Mouse (Mus musculus) adrenal gland, adult (tissue): ENCODE data around the gene Nr6a1.

Source experiments
- DNase-seq, 2 experiments: peaks; one replicate each; pipeline ENCODE4 v3.0.0; 2022 to 2023; ENCODE audit warnings: low spot score in 1 of 2; ENCODE audit not compliant: inconsistent age in 2 of 2

Gene Nr6a1

DNA sequence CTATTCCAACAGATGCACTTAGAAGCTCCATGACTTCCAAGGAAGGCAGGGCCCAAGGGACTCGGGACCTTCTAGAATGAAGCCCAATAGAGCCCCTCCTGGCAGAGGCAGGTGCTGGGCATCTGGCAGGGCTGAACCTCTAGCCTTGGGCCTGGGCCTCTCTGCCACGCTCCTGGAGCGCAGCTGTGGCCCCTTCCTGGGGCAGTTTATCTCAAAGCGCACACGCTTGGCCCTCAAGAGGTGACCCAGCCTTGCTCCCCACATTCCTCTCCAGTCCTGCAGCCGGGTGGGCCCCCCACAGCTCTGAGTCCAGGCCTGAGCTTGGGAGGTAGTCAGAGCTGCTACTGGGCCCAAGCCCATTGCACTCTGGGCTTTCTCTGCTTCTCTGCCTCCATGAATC lies 208.1 kb downstream of the Nr6a1 start:
- DNase-seq, result peak; percentile 62 to 79

DNA sequence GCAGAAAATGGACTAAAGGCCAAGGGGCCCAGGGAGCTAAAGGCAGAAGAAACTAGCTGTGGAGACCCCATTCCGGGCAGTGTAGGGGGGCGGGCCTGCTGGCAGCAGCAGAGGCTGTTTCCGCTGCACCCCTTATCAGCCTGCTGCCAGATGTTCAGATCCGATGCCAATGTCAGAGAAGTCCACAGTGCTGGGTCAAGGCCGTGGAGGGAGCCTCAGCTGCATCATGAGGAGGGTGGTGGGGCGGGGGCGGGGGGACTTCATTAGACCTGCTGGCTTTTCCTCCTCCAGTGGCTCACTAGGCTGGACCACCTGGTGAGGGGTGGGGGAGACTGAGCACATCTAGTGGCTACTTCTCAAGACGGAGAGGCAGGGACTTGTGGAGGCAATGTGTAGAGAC lies 208.8 kb downstream of the Nr6a1 start:
- DNase-seq, result peak; percentile 82 to 90

DNA sequence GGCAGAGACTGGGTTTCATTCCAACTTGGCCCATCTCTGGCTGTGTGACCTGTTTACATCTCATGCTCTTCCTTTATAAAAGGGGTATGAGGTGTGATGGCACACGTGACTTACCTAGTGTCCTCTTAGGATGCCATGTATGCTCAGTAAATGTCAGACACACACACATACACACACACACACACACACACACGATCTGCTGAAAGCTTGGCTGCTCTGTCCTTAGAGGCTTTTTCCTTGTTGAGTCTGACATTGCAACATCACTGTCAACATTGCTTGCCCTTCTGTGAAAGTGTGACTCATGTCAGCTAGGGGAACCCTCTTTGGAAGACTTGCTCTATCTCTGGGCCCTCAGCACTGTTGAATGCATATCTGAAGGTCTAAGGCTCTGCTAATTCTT lies 210.1 kb downstream of the Nr6a1 start:
- DNase-seq, result peak; percentile 70 to 93

DNA sequence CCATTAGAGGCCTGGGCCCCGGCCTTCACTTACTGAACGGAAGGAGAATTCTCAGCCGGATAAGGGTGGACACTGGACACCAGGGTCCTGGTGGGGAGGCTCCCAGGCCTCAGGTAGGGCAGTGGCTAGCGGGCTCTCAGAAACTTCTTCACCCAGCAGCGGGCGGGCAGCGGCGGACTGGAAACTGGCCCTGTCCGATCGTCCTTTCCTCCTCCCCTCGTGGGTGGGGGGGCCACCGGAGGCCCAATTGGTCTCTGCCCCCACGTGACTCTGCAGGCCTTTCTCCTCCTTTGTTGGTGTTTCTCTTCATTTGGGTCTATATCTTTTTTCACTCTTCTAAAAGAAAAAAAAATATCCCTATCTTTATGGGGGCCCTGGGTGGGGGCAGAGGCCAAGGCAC lies 213.2 kb downstream of the Nr6a1 start, which contains the start of gene Nr5a1:
Gene Nr5a1, minus strand, starts transcription at position 219 of the 400 bp plus-strand sequence.
- peak; percentile 90 to 95 for DNase-seq

DNA sequence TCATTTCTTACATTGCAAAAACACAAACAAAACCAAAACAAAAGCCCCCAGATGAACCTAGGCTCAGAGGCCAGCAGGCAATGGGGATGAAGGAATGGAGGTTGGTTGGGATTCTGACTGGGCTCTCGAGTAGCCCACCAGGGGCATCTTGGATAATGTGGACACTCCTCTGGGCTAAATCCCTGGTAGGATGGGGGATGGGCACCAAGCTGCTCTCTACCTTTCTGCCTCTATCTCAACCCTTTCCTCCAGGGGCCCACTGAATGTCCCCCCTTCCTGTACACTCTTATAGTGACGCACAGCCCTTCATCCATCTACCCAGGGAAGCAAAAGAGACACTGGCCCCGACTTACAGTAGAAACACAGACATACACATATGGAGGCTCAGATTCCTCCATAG lies 213.9 kb downstream of the Nr6a1 start:
- peak in 1 of 2 experiments; percentile 82 for DNase-seq

DNA sequence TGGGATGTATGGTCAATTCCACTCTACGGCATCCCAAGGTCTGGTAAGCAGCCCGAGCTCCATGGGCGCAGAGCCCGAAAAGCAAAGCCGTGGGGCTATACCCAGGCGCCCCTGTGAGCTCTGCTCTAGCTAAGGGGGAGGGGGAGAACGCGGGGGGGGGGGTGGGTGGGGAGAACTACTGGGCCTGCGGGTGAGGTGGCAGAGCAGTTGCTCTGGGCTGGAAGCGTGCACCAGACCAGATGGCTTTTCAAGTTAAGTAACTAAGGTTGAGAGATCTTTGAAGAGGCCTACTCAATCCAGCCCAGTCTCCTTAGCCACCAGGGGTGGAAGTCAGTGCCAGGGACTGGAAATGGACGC lies 214.7 kb downstream of the Nr6a1 start:
- DNase-seq, result peak in 1 of 2 experiments; percentile 85

DNA sequence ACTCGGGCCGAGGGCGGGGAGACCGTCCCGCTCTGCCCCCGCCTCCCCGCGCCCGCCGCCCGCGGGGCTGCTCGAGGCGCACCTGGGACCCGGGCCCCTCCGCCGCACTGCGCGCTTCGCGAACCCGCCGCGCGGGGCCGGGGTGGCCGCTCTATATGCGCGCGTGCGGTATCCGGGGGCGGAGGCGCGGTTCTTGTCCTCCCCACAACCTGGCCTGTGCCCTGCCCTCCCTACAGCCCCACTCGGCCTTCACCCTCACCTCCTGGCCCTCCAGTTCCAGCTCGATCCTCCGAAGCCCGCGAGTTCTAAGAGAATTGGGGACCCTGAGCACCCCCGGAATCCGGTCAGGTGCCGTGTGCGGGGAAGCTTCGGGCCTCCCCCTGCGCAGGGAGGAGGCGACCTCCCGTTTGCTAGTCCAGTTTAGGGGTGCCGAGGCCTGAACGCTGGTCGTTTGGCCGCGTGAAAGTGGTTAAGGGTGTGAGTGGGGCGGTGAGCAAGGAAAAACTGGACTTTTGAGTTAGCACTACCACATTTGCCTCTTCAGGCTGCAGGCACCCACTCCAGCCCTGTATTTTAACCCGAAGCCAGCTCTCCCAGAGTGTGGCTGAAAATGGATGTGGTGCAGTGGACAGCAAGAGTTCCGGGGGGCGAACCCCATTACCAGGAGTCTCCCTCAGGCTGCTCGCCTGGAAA lies 215.3 kb downstream of the Nr6a1 start:
- peak in 1 of 2 experiments; percentile 82 for DNase-seq

DNA sequence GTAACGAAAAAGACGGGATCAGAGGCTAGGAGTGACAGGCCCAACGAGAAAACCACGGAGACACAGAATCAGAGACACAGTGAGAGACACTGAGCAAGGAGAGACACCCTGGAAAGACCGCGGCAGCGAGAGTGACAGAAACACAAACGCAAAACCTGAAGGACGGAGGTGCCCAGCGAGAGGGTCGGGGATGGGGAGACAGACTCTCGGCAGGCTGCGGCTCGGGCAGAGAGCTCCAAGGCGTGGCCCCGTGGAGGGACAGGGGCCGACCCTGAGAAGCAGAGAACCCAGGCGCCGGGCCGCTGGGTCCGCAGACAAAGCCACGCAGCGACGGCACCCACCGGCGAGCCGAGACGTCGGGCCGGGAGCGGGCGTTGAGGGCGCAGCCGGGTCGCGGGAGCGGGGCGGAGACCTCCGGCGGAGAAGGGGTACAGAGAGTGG lies 216.0 kb downstream of the Nr6a1 start:
- peak in 1 of 2 experiments; percentile 79 for DNase-seq

DNA sequence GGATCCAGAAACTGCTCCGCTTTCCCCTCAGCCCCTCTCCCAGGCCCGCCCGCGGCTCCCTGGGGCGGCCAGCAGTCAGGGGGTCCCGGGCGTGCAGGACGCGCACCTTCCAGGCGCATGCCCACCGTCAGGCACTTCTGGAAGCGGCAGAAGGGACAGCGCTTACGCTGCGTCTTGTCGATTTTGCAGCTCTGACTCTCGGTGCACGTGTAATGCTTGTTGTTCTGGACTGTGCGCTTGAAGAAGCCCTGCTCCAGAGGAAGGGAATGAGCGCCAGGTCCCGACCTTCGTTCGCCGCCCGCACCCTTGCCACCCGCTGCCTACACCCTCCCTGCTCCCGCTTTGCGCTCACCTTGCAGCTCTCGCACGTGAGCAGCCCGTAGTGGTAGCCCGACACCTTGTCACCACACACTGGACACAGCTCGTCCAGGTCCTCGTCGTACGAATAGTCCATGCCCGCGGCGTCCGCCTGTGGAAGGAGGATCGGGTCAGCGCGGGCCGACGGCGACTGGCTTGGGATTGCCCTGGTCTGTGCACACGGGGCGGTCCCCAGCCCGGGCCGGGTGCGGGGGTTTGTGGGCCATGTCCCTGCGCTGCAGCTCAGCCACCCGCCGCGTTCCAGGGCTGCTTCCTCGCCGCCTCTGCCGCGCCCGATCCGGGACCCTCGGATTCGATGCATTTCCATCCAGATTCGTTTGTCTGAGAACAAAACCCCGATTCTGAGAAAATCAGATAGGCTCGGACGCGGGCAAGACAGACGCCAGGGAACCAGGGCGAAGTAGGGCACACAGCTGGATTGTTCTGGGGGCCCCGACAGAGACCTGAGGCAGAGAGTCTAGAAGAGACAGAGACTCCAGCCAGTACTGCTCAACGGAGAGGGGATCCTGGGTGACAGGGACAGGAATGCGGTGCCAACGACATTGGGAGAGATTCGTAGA lies 216.9 kb downstream of the Nr6a1 start:
- peak in 1 of 2 experiments; percentile 83 for DNase-seq

DNA sequence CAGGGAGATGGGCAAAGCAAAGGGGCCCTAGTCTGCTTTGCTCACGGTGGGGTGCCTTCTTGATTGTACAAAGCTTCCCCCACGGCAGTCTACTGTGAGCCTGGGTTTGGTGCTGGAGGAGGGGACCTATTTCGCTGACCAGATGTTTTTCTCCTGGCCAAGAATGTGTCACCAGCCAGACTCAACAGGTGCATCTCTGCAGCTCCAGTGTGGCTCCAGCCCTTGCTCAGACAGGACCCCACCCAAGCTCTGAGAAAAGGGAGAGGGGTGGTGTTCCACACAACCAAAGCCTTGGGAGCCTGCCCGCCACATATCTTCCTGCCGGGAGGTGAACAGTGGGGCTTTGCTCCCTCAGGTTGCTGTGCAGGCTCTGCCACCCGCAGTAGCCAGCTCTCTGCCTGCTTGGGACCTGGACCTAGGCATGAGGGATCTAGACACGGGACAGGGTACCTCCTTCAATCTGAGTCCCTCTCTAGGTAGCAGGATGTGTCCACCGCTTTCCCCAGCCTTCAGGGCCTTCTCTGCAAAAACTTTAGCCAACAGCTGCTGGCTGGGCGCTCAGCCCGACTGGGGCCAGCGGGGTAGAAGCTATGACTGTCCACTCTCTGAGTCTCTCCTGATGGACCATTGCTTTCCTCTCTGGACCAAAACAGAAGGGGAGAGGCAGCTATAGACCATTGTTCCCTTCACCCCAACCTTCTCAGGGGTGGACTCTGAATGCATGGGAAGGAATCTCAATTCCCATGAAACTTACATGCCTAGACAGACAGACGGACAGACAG lies 218.4 kb downstream of the Nr6a1 start:
- peak in 1 of 2 experiments; percentile 76 for DNase-seq

DNA sequence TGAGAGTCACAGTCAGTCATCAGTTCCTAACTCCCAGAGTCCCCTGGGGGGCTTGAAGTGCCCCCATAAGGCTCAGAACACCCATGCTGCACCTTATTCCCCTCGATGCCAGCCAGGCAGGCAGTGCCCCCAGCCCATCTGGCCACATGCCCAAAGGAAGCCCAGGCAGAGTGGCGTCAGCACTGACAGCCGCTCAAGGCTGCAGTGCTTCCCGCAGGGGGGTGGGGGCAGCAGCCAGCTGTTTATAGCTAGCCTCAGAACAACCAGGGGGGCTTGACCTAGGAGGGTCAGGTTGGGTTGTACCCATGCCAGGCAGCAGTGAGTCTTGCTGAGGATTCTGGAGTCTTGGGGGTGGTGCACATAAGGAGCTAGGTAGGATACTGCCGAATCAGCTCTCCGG lies 220.8 kb downstream of the Nr6a1 start:
- DNase-seq, result peak; percentile 76 to 91

DNA sequence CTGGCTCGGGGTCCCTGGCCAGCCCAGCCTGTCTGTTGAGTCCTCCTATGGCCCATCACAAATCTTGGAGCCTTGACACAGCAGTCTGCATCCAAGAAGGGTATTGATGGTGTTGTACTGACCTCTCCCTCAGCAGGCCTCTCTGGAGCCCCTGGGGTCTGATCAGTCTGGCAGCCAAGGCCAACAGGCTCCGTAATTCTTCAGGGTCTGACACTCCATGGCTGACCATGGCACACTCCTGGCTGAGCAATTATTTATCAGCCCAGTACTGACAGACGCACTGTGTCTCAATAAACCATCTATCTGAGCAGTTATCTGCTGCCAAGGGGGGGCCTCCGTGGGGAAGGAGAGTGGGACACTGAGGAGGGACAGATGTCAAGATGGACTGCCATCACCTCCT lies 222.5 kb downstream of the Nr6a1 start:
- peak; percentile 71 to 93 for DNase-seq

DNA sequence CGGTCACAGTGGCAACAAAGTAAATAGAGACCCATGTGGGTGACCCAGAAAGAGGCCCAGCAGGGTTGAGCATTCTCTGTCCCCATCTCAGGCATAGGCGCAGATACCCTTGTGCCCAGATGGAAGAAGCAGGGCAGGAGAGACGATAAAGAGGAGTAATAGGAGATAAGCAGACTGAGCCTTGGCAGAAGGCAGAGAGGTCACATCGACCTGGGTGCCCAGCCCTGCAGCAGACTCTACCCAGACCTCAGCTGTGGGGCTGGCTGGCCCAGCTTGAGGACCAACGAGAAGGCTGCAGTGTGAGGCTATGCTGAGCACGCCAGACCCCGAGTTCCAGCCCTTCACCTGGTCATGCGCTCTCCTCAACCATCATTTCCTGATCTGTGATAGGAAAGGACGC lies 223.2 kb downstream of the Nr6a1 start:
- peak in 1 of 2 experiments; percentile 58 for DNase-seq

DNA sequence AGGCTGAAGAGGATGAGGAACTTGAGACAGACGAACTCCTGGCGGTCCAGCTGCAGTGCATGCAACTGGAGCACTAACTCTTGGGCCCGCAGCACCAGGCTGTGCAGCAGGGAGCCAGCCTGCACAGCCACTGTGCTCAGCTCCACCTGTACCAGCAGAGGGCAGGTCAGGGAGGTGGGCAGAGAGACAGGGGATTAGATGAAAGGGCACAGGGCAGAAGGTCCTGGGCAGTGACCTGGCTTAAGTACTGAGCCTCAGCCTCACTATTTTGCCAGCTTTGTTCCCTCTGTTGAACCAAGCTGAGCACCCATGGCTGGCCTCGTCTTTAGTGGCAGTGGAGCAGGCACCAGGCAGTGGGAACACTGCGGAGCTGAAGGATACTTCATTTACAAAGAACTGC lies 227.3 kb downstream of the Nr6a1 start:
- DNase-seq, result peak in 1 of 2 experiments; percentile 75

DNA sequence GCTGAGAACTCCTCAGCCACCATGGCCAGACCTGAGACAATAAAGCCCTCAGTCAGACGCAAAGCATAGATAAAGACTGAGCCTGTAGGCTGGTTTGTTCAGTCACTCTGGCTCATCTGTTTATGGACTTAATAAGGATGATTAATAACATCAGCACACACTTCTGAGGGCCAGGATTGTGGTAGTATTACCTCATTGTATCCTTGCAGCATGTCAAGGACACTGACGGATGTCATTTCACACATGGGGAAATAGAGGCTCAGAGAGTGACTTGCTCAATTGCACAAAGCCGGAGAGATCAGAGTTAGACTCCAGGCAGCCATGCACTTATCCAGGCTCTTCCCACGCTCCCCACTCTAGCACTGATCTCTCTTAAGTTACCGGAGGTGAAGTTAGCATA lies 228.9 kb downstream of the Nr6a1 start:
- peak; percentile 52 to 91 for DNase-seq

DNA sequence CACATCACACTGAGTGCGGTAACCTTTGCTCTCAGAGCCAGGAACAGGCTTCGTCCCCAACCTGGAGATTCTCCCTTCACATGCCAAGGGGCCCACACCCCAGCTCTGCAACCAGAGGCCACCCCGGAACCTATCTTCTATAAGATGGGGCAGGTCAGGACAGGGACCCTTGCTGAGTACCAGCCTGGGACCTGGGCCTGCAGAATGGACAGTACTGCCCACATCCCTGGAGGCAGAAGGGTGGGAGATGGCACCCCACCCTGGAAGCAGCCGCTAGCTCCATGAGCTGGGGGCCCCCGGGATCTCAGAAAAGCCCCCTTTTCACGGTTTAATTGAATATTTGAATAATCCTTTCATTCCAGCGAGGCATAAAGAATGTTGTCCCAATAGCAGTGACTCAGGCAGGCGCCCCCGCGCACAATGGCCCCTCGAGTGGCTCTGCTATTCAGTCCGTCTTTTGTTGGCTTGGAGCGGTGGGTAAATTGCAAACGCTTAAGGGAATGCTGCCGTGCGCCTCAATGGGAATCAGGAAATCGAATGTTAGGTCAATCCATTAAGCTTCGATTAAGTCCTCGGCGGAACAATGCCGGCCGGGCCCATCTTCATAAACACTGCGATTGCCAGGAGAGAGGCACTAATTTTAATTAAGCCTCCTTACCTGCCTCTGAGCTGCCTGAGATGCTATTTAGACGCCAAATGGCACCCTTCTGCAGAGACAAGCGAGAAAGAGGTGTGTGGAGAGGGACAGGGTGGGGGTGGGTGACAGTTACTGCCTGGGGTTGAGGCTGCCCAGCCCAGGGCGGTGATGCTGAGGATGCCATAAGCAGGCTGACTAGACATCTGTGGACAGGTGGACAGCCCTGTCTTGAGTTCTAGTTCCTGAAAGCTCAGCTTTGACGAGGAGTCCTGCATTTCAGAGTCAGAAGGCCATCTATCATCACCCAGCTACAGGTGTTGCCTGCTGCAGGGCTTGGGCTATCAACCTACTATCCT lies 230.1 kb downstream of the Nr6a1 start:
- peak in 1 of 2 experiments; percentile 55 for DNase-seq

DNA sequence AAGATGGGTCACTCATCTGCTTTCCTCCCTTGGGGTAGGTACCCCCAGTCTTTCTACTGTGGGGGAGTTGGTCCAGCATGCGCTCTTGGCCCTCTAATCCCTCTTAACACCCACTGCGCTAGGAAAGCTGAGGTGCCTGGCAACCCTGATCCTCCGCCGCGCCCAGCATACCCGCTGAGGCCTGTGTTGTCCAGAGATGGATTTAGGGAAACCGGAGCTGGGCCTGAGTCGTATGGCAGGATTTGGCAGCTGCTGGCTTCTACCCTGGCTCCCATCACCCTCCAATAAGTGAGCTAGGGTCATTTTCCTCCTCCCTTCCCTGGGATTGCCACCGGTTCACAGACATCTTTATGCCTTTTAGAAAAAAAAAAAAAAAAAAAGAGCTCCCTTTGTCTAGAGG lies 231.7 kb downstream of the Nr6a1 start:
- peak in 1 of 2 experiments; percentile 39 for DNase-seq

DNA sequence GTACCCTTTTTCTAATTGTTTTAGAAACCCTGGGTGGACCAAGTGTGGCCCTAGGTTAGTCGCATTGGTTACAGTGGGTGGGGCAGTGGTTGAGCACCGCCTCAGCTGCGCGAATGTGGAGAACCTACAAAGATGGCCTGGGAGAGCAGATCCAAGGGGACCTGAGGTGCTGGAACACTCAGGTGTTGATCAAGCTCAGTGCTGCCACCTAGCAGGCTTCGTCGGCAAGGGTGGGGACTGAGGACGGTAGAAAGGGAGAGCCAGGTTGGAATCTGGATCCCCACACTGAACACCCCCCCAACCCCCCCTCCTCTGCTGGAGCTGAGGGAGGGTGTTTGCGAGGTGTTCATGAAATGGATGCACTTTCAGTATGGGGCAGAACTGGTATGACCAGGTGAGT lies 235.9 kb downstream of the Nr6a1 start:
- DNase-seq, result peak; percentile 61 to 86

DNA sequence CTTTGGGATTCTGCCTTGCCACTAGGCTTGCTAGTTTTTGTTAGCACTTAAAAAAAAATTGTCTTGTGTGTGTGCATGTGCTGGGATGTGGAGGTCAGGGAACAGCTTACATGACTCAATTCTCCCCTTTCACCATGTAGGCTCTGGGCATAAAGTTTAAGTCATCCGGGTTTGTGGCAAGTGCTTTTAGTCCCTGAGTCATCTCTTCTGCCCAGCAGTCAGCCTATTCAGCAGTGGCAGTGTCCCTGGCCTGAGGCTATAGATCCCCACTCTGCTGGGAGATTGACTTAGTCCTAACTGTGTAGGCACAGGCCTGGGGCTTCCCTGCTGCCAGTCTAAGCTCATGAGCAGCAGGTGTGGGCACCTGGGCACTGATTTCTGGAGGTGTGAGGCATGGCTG lies 237.6 kb downstream of the Nr6a1 start:
- peak; percentile 77 to 90 for DNase-seq
